Mouse (Mus musculus) olfactory bulb, adult 2 months (tissue): ENCODE data around the gene Coq5.

ENCODE experiments used
- CTCF ChIP-seq: fragments of 200-500 bp; IDR thresholded peaks from 2 replicates; pipeline ENCODE4 v1.5.1; 2012; ENCODE audit warnings: low read depth, mild to moderate bottlenecking, low read length, moderate library complexity; ENCODE audit not compliant: insufficient read depth
- POLR2A ChIP-seq: fragments of 200-500 bp; IDR thresholded peaks from 2 replicates; pipeline ENCODE4 v1.6.1; 2012; ENCODE audit warnings: mild to moderate bottlenecking, low read depth, low read length, moderate library complexity; ENCODE audit not compliant: insufficient read depth

DNA sequence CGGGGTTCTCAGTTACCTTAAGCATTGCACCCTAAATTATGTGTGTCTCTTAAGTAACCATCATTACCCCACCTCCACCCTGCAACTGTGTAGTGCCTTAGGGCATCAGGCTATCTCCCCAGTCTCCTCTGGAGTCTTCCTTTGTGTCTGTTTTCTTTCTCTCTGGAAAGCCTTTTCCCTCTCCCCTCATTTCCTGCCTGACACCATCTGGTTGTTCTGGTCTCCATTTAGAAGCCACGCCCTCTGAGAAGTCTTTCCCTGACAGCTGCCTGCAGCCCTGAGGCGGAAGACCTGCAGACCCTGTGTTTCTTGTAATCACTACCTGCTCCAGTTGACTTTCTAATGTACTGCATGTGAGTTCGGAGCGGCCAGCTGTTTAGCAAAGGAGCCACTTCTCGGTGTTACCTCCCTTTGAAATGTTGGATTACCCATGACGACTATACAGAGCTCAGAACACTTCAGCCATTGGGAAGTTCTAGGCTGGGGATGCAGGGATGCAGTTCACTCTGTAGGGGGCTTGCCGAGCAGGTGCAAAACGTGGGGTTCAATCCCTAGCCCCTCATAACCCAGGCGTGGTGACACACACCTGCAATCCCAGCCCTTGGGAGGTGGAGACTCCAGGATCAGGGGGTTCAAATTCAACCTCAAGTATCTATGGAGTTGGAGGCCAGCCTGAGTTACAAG lies 38.3 kb downstream of the Coq5 start:
- TF ChIP-seq CTCF (no peak), POLR2A (no peak)
